Mouse (Mus musculus) embryonic facial prominence, embryonic 13.5 days (tissue): ENCODE measurements around the gene Gins2. TPM values are rescaled to one million over a fixed set of nuclear protein-coding genes. Genes with fewer than 3 reads are reported as not detected.
A peak's percentile ranks its signal among the peaks of the same experiment; 100 is the strongest.

Experiments
- ATAC-seq: fragments of 200-750 bp; cut with Nextera tagmentation; 2 replicates; pipeline ENCODE4 v1.8.0; 2017; ENCODE audit warnings: low read depth; ENCODE audit not compliant: insufficient number of reproducible peaks, insufficient read depth, low FRiP score, low TSS enrichment
- H3K27ac ChIP-seq: fragments of 300-500 bp; sonication (generic); 2 replicates; pipeline ENCODE4 v1.5.1; 2015; ENCODE audit warnings: moderate library complexity, mild to moderate bottlenecking, inconsistent platforms
- H3K27me3 ChIP-seq: fragments of 300-500 bp; sonication (generic); 2 replicates; pipeline ENCODE4 v1.6.1; 2015; ENCODE audit warnings: mild to moderate bottlenecking, inconsistent platforms
- H3K36me3 ChIP-seq: fragments of 300-500 bp; sonication (generic); 2 replicates; pipeline ENCODE4 v1.6.1; 2015; ENCODE audit warnings: mild to moderate bottlenecking, inconsistent platforms
- H3K4me1 ChIP-seq: fragments of 300-500 bp; sonication (generic); 2 replicates; pipeline ENCODE4 v1.6.1; 2015; ENCODE audit warnings: inconsistent platforms
- H3K4me2 ChIP-seq: fragments of 300-500 bp; sonication (generic); 2 replicates; pipeline ENCODE4 v1.6.1; 2015; ENCODE audit warnings: moderate library complexity, mild to moderate bottlenecking, inconsistent platforms
- H3K4me3 ChIP-seq: fragments of 300-500 bp; sonication (generic); 2 replicates; pipeline ENCODE4 v1.5.1; 2015; ENCODE audit warnings: mild to moderate bottlenecking, inconsistent platforms
- H3K9ac ChIP-seq: fragments of 300-500 bp; sonication (generic); 2 replicates; pipeline ENCODE4 v1.6.1; 2015; ENCODE audit warnings: mild to moderate bottlenecking, inconsistent platforms
- H3K9me3 ChIP-seq: fragments of 300-500 bp; sonication (generic); 2 replicates; pipeline ENCODE4 v1.6.1; 2016; ENCODE audit warnings: inconsistent platforms
- WGBS: fragments of 180-500 bp; shearing (Covaris S2); methylation state at CpG from one replicate; pipeline ENCODE4 v1.1.7; 2015; ENCODE audit warnings: mixed read lengths; 5-methylcytosine and 5-hydroxymethylcytosine counted together
- microRNA-seq: library from miRNA; unstranded; fragments of <30 nt; microRNA quantifications from one replicate; pipeline ENCODE4, GENCODE M21; 2016
- polyA plus RNA-seq: library from polyadenylated mRNA; unstranded; fragments of >200 nt; fragmentation: Nextera tagmentation; extraction: Ambion mirVana; gene quantifications from 2 replicates; pipeline ENCODE4 v1.2.1, GENCODE M21; 2015

The Gins2 gene
- polyA plus RNA-seq, 1 experiment from 2014 or later: 111 TPM

- Histone ChIP-seq H3K4me2 (peak overlapping the region; percentile 57), H3K4me1 (peaks cover 80% of the 10 kb centered on the region), H3K36me3 (no peaks in the 10 kb centered on the region), H3K4me3 (peak overlapping the region; percentile 23), H3K9ac (peak overlapping the region; percentile 44), H3K27me3 (peaks cover 9% of the 10 kb centered on the region), H3K9me3 (no peaks in the 10 kb centered on the region), H3K27ac (peak overlapping the region; percentile 41)
- no peak for ATAC-seq
- 2% methylated on average over 29 of the region's 29 CpGs for WGBS
Measured at GRCm38 (mm10) chr8:120532517-120533215, 56.4 kb downstream of the Gins2 start.

GRCm38 (mm10) chr8:120531775-120532516 is 57.2 kb downstream of the Gins2 start:
- Histone ChIP-seq H3K4me3 (no peak overlapping the region), H3K9me3 (no peaks in the 10 kb centered on the region), H3K27me3 (peaks cover 9% of the 10 kb centered on the region), H3K4me2 (peak overlapping the region; percentile 57), H3K36me3 (no peaks in the 10 kb centered on the region), H3K27ac (peak overlapping the region; percentile 41; the same call in 1 of the 2 replicates), H3K9ac (0 out of 2 replicates have a peak overlapping the region, but pooled peaks have one; percentile 11), H3K4me1 (peaks cover 82% of the 10 kb centered on the region)
- 45% methylated on average over 10 of the region's 10 CpGs for WGBS
- ATAC-seq: no peak

GRCm38 (mm10) chr8:120530954-120531656 is 58.0 kb downstream of the Gins2 start:
- no peak overlapping the region for H3K9ac ChIP-seq
- no peak overlapping the region for H3K4me2 ChIP-seq
- H3K4me3 ChIP-seq: no peak overlapping the region
- peaks cover 9% of the 10 kb centered on the region for H3K27me3 ChIP-seq
- 60% methylated on average over 16 of the region's 16 CpGs for WGBS
- H3K4me1 ChIP-seq: peaks cover 83% of the 10 kb centered on the region
- H3K27ac ChIP-seq: 0 out of 2 replicates have a peak overlapping the region, but pooled peaks have one; percentile 41
- no peak for ATAC-seq
- no peaks in the 10 kb centered on the region for H3K36me3 ChIP-seq
- no peaks in the 10 kb centered on the region for H3K9me3 ChIP-seq

- no peaks in the 10 kb centered on the region for H3K36me3 ChIP-seq
Measured at GRCm38 (mm10) chr8:120529226-120529625, 59.9 kb downstream of the Gins2 start.

More at GRCm38 (mm10) chr8:120529226-120529625, 59.9 kb downstream of the Gins2 start:
- H3K27me3 ChIP-seq: peaks cover 9% of the 10 kb centered on the region
- H3K4me2 ChIP-seq: no peak overlapping the region
- no peaks in the 10 kb centered on the region for H3K9me3 ChIP-seq
- ATAC-seq: no peak
- H3K4me3 ChIP-seq: no peak overlapping the region
- WGBS: 52% methylated on average over 7 of the region's 7 CpGs
- H3K27ac ChIP-seq: no peak overlapping the region
- H3K9ac ChIP-seq: no peak overlapping the region
- peaks cover 80% of the 10 kb centered on the region for H3K4me1 ChIP-seq

Small RNAs within 50 kb of the gene (microRNA-seq; reads per million reads assigned to microRNA genes)
- gene Mir7687: 1.3 reads per million

Other genes with a start within 250 kb of the Gins2 start
- gene 1190005I06Rik, start 58.3 kb upstream of the Gins2 start, polyA plus RNA-seq: 14.8 and 15.9 TPM in 2 replicates
- 5.9 and 6.7 TPM in 2 replicates for gene Gm27021, start 78.8 kb upstream of the Gins2 start, polyA plus RNA-seq
- gene Cox4i1, start 78.9 kb upstream of the Gins2 start, polyA plus RNA-seq: 1,017 and 1,050 TPM in 2 replicates
- 230 and 254 TPM in 2 replicates for gene Emc8, start 79.3 kb upstream of the Gins2 start, polyA plus RNA-seq
- gene Irf8, start 147.1 kb upstream of the Gins2 start, polyA plus RNA-seq: 3.9 and 4.6 TPM in 2 replicates